Mouse (Mus musculus) small intestine, adult 2 months (tissue): ENCODE results near the gene Rasd2. TPM values are rescaled to one million over a fixed set of nuclear protein-coding genes. Genes with fewer than 3 reads are reported as not detected.

Experiments
- H3K27ac ChIP-seq: fragments of 200-500 bp; 2 replicates; pipeline ENCODE4 v1.5.1; 2012; ENCODE audit warnings: low read depth, low read length, control low read depth, inconsistent platforms; ENCODE audit not compliant: insufficient read depth
- H3K27me3 ChIP-seq: fragments of 200-500 bp; 2 replicates; pipeline ENCODE4 v1.6.1; 2012; ENCODE audit warnings: mild to moderate bottlenecking, moderate library complexity, low read length, inconsistent platforms; ENCODE audit not compliant: control insufficient read depth, insufficient read depth
- H3K36me3 ChIP-seq: fragments of 200-500 bp; 2 replicates; pipeline ENCODE4 v1.6.1; 2012; ENCODE audit warnings: mild to moderate bottlenecking, low read length, control low read depth, inconsistent platforms; ENCODE audit not compliant: control insufficient read depth, insufficient read depth
- H3K4me1 ChIP-seq: fragments of 200-500 bp; 2 replicates; pipeline ENCODE4 v1.6.1; 2012; ENCODE audit warnings: low read length, inconsistent platforms, mixed read lengths; ENCODE audit not compliant: control insufficient read depth, insufficient read depth, insufficient read length
- H3K4me3 ChIP-seq: fragments of 200-500 bp; 2 replicates; pipeline ENCODE4 v1.5.1; 2012; ENCODE audit warnings: low read depth, mild to moderate bottlenecking, control low read depth, inconsistent platforms, low read length, moderate library complexity
- CTCF ChIP-seq: fragments of 200-500 bp; IDR thresholded peaks from 2 replicates; pipeline ENCODE4 v1.5.1; 2012; ENCODE audit warnings: low read depth, mild to moderate bottlenecking, control low read depth, inconsistent platforms, low read length, moderate library complexity, mixed read lengths; ENCODE audit not compliant: insufficient replicate concordance, insufficient read length; ENCODE audit errors: extremely low read depth
- POLR2A ChIP-seq: fragments of 200-500 bp; IDR thresholded peaks from 2 replicates; pipeline ENCODE4 v1.6.1; 2012; ENCODE audit warnings: low read depth, mild to moderate bottlenecking, control low read depth, inconsistent platforms, low read length, moderate library complexity
- WGBS: fragments of 180-500 bp; shearing (Covaris S2); methylation state at CpG from one replicate; pipeline ENCODE4 v1.1.7; 2018; 5-methylcytosine and 5-hydroxymethylcytosine counted together
- polyA plus RNA-seq: library from polyadenylated mRNA; depleted of rRNA; stranded (reverse); fragments of >200 nt; gene quantifications from 2 replicates; pipeline ENCODE4 v1.2.3, GENCODE M21; 2012

Gene Rasd2
- polyA plus RNA-seq, 1 experiment = 9.7 TPM

GRCm38 (mm10) chr8:75211461-75211860 is 2.3 kb upstream of the Rasd2 start:
- H3K36me3 ChIP-seq = no peaks in the 10 kb centered on the region
- no peak overlapping the region for H3K27ac ChIP-seq
- peaks cover 6% of the 10 kb centered on the region for H3K4me1 ChIP-seq
- H3K27me3 ChIP-seq = peaks cover 12% of the 10 kb centered on the region
- no peak overlapping the region for H3K4me3 ChIP-seq
- no peak for TF ChIP-seq CTCF
- TF ChIP-seq POLR2A = no peak
- WGBS = 19% methylated on average over 3 of the region's 3 CpGs

DNA sequence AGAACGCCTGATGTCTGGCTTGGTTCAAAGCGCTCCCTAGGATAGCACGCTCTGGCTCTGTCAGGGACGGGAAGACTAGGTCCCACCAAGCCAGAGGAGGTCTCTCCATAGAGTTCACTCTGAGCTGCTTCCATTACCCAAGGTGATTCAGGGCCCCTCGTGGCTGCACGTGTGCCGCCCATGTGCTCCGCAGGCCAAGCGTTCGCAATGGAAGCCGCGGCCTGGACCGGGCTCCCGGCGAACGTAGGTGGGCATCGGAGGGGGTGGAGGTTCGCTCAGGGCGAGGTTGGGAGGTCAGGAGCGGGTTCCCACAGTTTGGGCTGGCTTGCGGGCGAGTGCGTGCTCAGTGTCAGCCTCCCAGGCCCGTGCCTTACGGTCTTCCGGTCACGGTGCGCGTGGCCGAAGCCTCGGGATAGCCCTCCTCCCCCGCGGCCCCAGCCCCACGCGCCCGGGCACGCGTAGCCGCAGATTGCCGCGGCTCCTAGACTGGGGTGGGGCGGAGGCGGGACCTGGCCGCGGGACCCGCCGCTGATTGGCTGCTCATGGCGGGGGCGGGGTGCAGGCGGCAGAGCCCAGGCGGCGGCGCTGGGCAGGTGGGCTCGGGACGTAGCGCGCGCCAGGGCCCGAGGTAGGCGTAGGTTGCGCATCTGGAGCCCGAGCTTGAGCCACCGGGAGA is 975 bp upstream of the Rasd2 start:
- Histone ChIP-seq H3K27ac (no peak overlapping the region), H3K4me1 (peaks cover 6% of the 10 kb centered on the region), H3K36me3 (no peaks in the 10 kb centered on the region), H3K27me3 (peaks cover 12% of the 10 kb centered on the region), H3K4me3 (peak overlapping the region; percentile 72)
- TF ChIP-seq CTCF (no peak), POLR2A (no peak)
- 3% methylated on average over 63 of the region's 63 CpGs for WGBS

DNA sequence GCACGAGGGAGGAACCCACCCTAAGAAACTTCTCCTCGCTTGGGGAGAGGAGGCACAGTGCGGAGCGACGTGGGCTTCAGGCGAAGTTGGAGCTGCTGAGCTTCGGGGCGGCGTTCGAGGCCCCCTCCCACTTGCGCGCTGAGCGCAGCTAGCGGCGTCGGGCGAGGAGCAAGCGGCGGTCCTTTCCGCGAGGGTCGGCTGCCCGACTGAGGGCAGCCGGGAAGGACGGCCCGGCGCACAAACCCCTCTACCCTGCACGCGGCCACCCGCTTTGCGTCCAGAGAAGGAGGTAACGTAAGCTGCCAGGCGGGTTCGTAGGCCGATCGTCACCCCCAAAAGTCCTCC is 465 bp upstream of the Rasd2 start:
- 2% methylated on average over 36 of the region's 36 CpGs for WGBS
- Histone ChIP-seq H3K27me3 (peaks cover 12% of the 10 kb centered on the region), H3K27ac (no peak overlapping the region), H3K36me3 (no peaks in the 10 kb centered on the region), H3K4me1 (peaks cover 6% of the 10 kb centered on the region), H3K4me3 (peak overlapping the region; percentile 72)
- TF ChIP-seq POLR2A (no peak), CTCF (no peak)

GRCm38 (mm10) chr8:75215046-75215445 is 1.3 kb downstream of the Rasd2 start:
- H3K27ac ChIP-seq = no peak overlapping the region
- H3K36me3 ChIP-seq = no peaks in the 10 kb centered on the region
- no peak overlapping the region for H3K4me3 ChIP-seq
- TF ChIP-seq POLR2A = no peak
- no peak for TF ChIP-seq CTCF
- H3K27me3 ChIP-seq = peaks cover 12% of the 10 kb centered on the region
- WGBS = 56% methylated on average over 1 of the region's 1 CpGs
- H3K4me1 ChIP-seq = peaks cover 6% of the 10 kb centered on the region

- no peak for TF ChIP-seq POLR2A
- Histone ChIP-seq H3K36me3 (no peaks in the 10 kb centered on the region), H3K4me3 (no peak overlapping the region), H3K27me3 (peaks cover 12% of the 10 kb centered on the region), H3K4me1 (peaks cover 6% of the 10 kb centered on the region), H3K27ac (no peak overlapping the region)
- 12% methylated on average over 5 of the region's 5 CpGs for WGBS
Observed at GRCm38 (mm10) chr8:75215931-75216330, 2.2 kb downstream of the Rasd2 start.

- Histone ChIP-seq H3K36me3 (no peaks in the 10 kb centered on the region), H3K4me3 (no peak overlapping the region), H3K27me3 (peaks cover 12% of the 10 kb centered on the region), H3K4me1 (peaks cover 6% of the 10 kb centered on the region), H3K27ac (no peak overlapping the region)
- no peak for TF ChIP-seq POLR2A
- no peak for TF ChIP-seq CTCF
- WGBS = 93% methylated on average over 8 of the region's 8 CpGs
Observed at GRCm38 (mm10) chr8:75216886-75217285, 3.1 kb downstream of the Rasd2 start.

DNA sequence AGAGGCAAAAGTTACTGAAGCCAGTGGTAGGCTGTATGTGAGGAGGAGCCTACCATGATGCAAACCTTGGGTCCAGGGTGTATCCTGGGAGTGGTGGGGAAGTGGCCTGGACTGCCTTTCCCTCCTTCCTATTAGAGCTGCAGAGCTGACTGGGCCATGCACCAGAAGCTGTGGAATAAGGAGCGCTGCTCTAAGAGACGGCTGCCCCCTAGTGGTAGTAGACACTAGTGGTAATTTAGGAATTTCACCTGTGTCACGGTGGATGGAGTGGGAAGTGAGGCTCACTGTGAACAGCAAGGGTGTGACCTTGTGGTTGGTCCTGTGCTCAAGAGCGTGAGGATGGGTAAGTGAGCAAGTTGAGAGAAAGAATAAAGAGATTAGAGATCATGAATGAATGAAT is 4.2 kb downstream of the Rasd2 start:
- Histone ChIP-seq H3K4me1 (peaks cover 2% of the 10 kb centered on the region; the same call in 1 of the 2 replicates), H3K4me3 (no peak overlapping the region), H3K27me3 (peaks cover 12% of the 10 kb centered on the region), H3K36me3 (no peaks in the 10 kb centered on the region), H3K27ac (no peak overlapping the region)
- WGBS = 8% methylated on average over 4 of the region's 4 CpGs
- no peak for TF ChIP-seq POLR2A
- peak; percentile 78; the same call in 1 of the 2 replicates for TF ChIP-seq CTCF
